Mouse (Mus musculus) heart, embryonic 13.5 days (tissue): ENCODE measurements around the gene Traf2. TPM values are rescaled to one million over a fixed set of nuclear protein-coding genes. Genes with fewer than 3 reads are reported as not detected.
A peak's percentile ranks its signal among the peaks of the same experiment; 100 is the strongest.

Experiments
- ATAC-seq: fragments of 200-750 bp; cut with Nextera tagmentation; 2 replicates; pipeline ENCODE4 v1.8.0; 2017; ENCODE audit warnings: moderate TSS enrichment; ENCODE audit not compliant: insufficient number of reproducible peaks, low FRiP score, low TSS enrichment; ENCODE audit errors: extremely low read depth
- H3K27ac ChIP-seq: fragments of 300-500 bp; sonication (generic); replicated peaks from 2 replicates; pipeline ENCODE4 v1.5.1; 2015; ENCODE audit warnings: moderate library complexity, mild to moderate bottlenecking, inconsistent platforms
- H3K27me3 ChIP-seq: fragments of 300-500 bp; sonication (generic); replicated peaks from 2 replicates; pipeline ENCODE4 v1.6.1; 2015; ENCODE audit warnings: mild to moderate bottlenecking, inconsistent platforms
- H3K36me3 ChIP-seq: fragments of 300-500 bp; sonication (generic); 2 replicates; pipeline ENCODE4 v1.6.1; 2015; ENCODE audit warnings: mild to moderate bottlenecking, inconsistent platforms
- H3K4me1 ChIP-seq: fragments of 300-500 bp; sonication (generic); 2 replicates; pipeline ENCODE4 v1.6.1; 2015; ENCODE audit warnings: inconsistent platforms
- H3K4me2 ChIP-seq: fragments of 300-500 bp; sonication (generic); 2 replicates; pipeline ENCODE4 v1.6.1; 2015; ENCODE audit warnings: inconsistent platforms, mild to moderate bottlenecking, moderate library complexity
- H3K4me3 ChIP-seq: fragments of 300-500 bp; sonication (generic); 2 replicates; pipeline ENCODE4 v1.5.1; 2015; ENCODE audit warnings: moderate library complexity, mild to moderate bottlenecking, inconsistent platforms
- H3K9ac ChIP-seq: fragments of 300-500 bp; sonication (generic); 2 replicates; pipeline ENCODE4 v1.6.1; 2015; ENCODE audit warnings: inconsistent platforms, mild to moderate bottlenecking, moderate library complexity
- H3K9me3 ChIP-seq: fragments of 300-500 bp; sonication (generic); 2 replicates; pipeline ENCODE4 v1.6.1; 2016; ENCODE audit warnings: inconsistent platforms
- WGBS: fragments of 180-500 bp; shearing (Covaris S2); methylation state at CpG from one replicate; pipeline ENCODE4 v1.1.7; 2015; ENCODE audit warnings: mixed read lengths; 5-methylcytosine and 5-hydroxymethylcytosine counted together
- polyA plus RNA-seq: library from polyadenylated mRNA; unstranded; fragments of >200 nt; fragmentation: Nextera tagmentation; extraction: Ambion mirVana; gene quantifications from 2 replicates; pipeline ENCODE4 v1.2.1, GENCODE M21; 2015

Gene Traf2
- polyA plus RNA-seq, 1 experiment from 2014 or later = 21.0 TPM

GRCm38 (mm10) chr2:25574579-25575431 is 28.1 kb upstream of the Traf2 start, which contains the start of the genes Mamdc4 and Phpt1:
Mamdc4 (minus strand) TSS chr2:25574845.
Phpt1 (minus strand) TSS chr2:25575224.
- WGBS = under 1% methylated on average over 41 of the region's 45 CpGs
- H3K9ac ChIP-seq = peak within 1 kb of the TSS; percentile 86
- H3K36me3 ChIP-seq = peaks cover 26% of the 10 kb centered on the region
- H3K4me3 ChIP-seq = peak within 1 kb of the TSS; percentile 71
- H3K27ac ChIP-seq = peak within 1 kb of the TSS; percentile 90
- H3K9me3 ChIP-seq = no peaks in the 10 kb centered on the region
- peak; percentile 91 for ATAC-seq
- H3K4me2 ChIP-seq = peak within 1 kb of the TSS; percentile 90
- peaks cover 42% of the 10 kb centered on the region for H3K27me3 ChIP-seq
- H3K4me1 ChIP-seq = peaks cover 56% of the 10 kb centered on the region

- H3K9ac ChIP-seq = peak overlapping the region; percentile 86
- no peak for ATAC-seq
- H3K36me3 ChIP-seq = peaks cover 33% of the 10 kb centered on the region
- H3K4me3 ChIP-seq = peak overlapping the region; percentile 71
- WGBS = 10% methylated on average over 11 of the region's 11 CpGs
- H3K4me2 ChIP-seq = peak overlapping the region; percentile 90
- no peaks in the 10 kb centered on the region for H3K9me3 ChIP-seq
- H3K27ac ChIP-seq = peak overlapping the region; percentile 90
- peaks cover 35% of the 10 kb centered on the region for H3K27me3 ChIP-seq
- peaks cover 50% of the 10 kb centered on the region for H3K4me1 ChIP-seq
Observed at GRCm38 (mm10) chr2:25574136-25574535, 27.4 kb upstream of the Traf2 start.

GRCm38 (mm10) chr2:25573068-25573467 is 26.3 kb upstream of the Traf2 start:
- peaks cover 44% of the 10 kb centered on the region for H3K36me3 ChIP-seq
- no peak overlapping the region for H3K27ac ChIP-seq
- 93% methylated on average over 2 of the region's 2 CpGs for WGBS
- H3K9ac ChIP-seq = peak overlapping the region; percentile 86
- H3K9me3 ChIP-seq = no peaks in the 10 kb centered on the region
- peak overlapping the region; percentile 90 for H3K4me2 ChIP-seq
- no peak for ATAC-seq
- peaks cover 24% of the 10 kb centered on the region for H3K27me3 ChIP-seq
- H3K4me3 ChIP-seq = peak overlapping the region; percentile 71
- peaks cover 39% of the 10 kb centered on the region for H3K4me1 ChIP-seq

GRCm38 (mm10) chr2:25571221-25571620 is 24.5 kb upstream of the Traf2 start:
- H3K4me2 ChIP-seq = no peak overlapping the region
- H3K4me1 ChIP-seq = peaks cover 26% of the 10 kb centered on the region
- H3K36me3 ChIP-seq = peaks cover 52% of the 10 kb centered on the region
- 74% methylated on average over 4 of the region's 4 CpGs for WGBS
- H3K27ac ChIP-seq = no peak overlapping the region
- no peak overlapping the region for H3K4me3 ChIP-seq
- ATAC-seq = no peak
- no peak overlapping the region for H3K9ac ChIP-seq
- no peaks in the 10 kb centered on the region for H3K9me3 ChIP-seq
- peaks cover 6% of the 10 kb centered on the region for H3K27me3 ChIP-seq

GRCm38 (mm10) chr2:25569323-25569722 is 22.6 kb upstream of the Traf2 start:
- no peak overlapping the region for H3K4me2 ChIP-seq
- no peak overlapping the region for H3K4me3 ChIP-seq
- H3K36me3 ChIP-seq = peaks cover 71% of the 10 kb centered on the region

GRCm38 (mm10) chr2:25568473-25569019 is 21.8 kb upstream of the Traf2 start:
- no peaks in the 10 kb centered on the region for H3K9me3 ChIP-seq
- H3K4me2 ChIP-seq = no peak overlapping the region
- H3K27me3 ChIP-seq = no peaks in the 10 kb centered on the region
- H3K27ac ChIP-seq = no peak overlapping the region
- H3K4me1 ChIP-seq = peaks cover 10% of the 10 kb centered on the region
- 84% methylated on average over 6 of the region's 6 CpGs for whole genome bisulfite sequencing
- ATAC-seq = no peak
- H3K9ac ChIP-seq = no peak overlapping the region
- H3K36me3 ChIP-seq = peaks cover 79% of the 10 kb centered on the region
- H3K4me3 ChIP-seq = no peak overlapping the region

More at GRCm38 (mm10) chr2:25569323-25569722, 22.6 kb upstream of the Traf2 start:
- H3K9ac ChIP-seq = no peak overlapping the region
- H3K4me1 ChIP-seq = peaks cover 17% of the 10 kb centered on the region
- no peaks in the 10 kb centered on the region for H3K9me3 ChIP-seq
- ATAC-seq = no peak
- no peak overlapping the region for H3K27ac ChIP-seq
- 94% methylated on average over 3 of the region's 3 CpGs for WGBS
- no peaks in the 10 kb centered on the region for H3K27me3 ChIP-seq

- H3K4me2 ChIP-seq = no peak overlapping the region
- no peaks in the 10 kb centered on the region; the same call in 1 of the 2 replicates for H3K4me1 ChIP-seq
- ATAC-seq = 0 out of 2 replicates have a peak, but pooled peaks have one; percentile 16
- no peaks in the 10 kb centered on the region for H3K9me3 ChIP-seq
- 72% methylated on average over 6 of the region's 6 CpGs for WGBS
- H3K4me3 ChIP-seq = no peak overlapping the region
- peaks cover 87% of the 10 kb centered on the region for H3K36me3 ChIP-seq
- no peak overlapping the region for H3K27ac ChIP-seq
- H3K27me3 ChIP-seq = no peaks in the 10 kb centered on the region
- no peak overlapping the region for H3K9ac ChIP-seq
Observed at GRCm38 (mm10) chr2:25566558-25566957, 19.8 kb upstream of the Traf2 start.

GRCm38 (mm10) chr2:25565741-25566140 is 19.0 kb upstream of the Traf2 start:
- ATAC-seq = no peak
- peaks cover 88% of the 10 kb centered on the region for H3K36me3 ChIP-seq
- WGBS = 84% methylated on average over 8 of the region's 8 CpGs

GRCm38 (mm10) chr2:25561946-25562345 is 15.2 kb upstream of the Traf2 start:
- no peak overlapping the region for H3K27ac ChIP-seq
- WGBS = 71% methylated on average over 9 of the region's 9 CpGs
- no peak overlapping the region for H3K4me2 ChIP-seq
- no peaks in the 10 kb centered on the region for H3K9me3 ChIP-seq
- no peak overlapping the region for H3K4me3 ChIP-seq
- H3K27me3 ChIP-seq = no peaks in the 10 kb centered on the region
- peaks cover 65% of the 10 kb centered on the region for H3K36me3 ChIP-seq
- peaks cover 16% of the 10 kb centered on the region for H3K4me1 ChIP-seq
- no peak for ATAC-seq
- no peak overlapping the region for H3K9ac ChIP-seq

More at GRCm38 (mm10) chr2:25565741-25566140, 19.0 kb upstream of the Traf2 start:
- H3K27me3 ChIP-seq = no peaks in the 10 kb centered on the region
- no peaks in the 10 kb centered on the region for H3K4me1 ChIP-seq
- no peak overlapping the region for H3K9ac ChIP-seq
- no peaks in the 10 kb centered on the region for H3K9me3 ChIP-seq
- H3K27ac ChIP-seq = no peak overlapping the region
- no peak overlapping the region for H3K4me2 ChIP-seq
- no peak overlapping the region for H3K4me3 ChIP-seq

GRCm38 (mm10) chr2:25560551-25560950 is 13.8 kb upstream of the Traf2 start:
- Histone ChIP-seq H3K4me1 (peaks cover 25% of the 10 kb centered on the region), H3K27me3 (no peaks in the 10 kb centered on the region), H3K36me3 (peaks cover 57% of the 10 kb centered on the region), H3K9ac (no peak overlapping the region), H3K27ac (no peak overlapping the region), H3K9me3 (no peaks in the 10 kb centered on the region), H3K4me2 (no peak overlapping the region), H3K4me3 (no peak overlapping the region)
- no peak for ATAC-seq
- WGBS = 81% methylated on average over 8 of the region's 8 CpGs

GRCm38 (mm10) chr2:25558774-25559173 is 12.0 kb upstream of the Traf2 start:
- no peak overlapping the region for H3K27ac ChIP-seq
- no peaks in the 10 kb centered on the region for H3K27me3 ChIP-seq
- peak overlapping the region; percentile 99 for H3K9ac ChIP-seq
- H3K36me3 ChIP-seq = peaks cover 39% of the 10 kb centered on the region
- H3K4me1 ChIP-seq = peaks cover 25% of the 10 kb centered on the region
- no peaks in the 10 kb centered on the region for H3K9me3 ChIP-seq
- ATAC-seq = no peak
- peak overlapping the region; percentile 99 for H3K4me3 ChIP-seq
- 77% methylated on average over 6 of the region's 6 CpGs for WGBS
- H3K4me2 ChIP-seq = peak overlapping the region; percentile 86
